Mouse (Mus musculus): Measurements from ENCODE around the gene Cidec.

DNA sequence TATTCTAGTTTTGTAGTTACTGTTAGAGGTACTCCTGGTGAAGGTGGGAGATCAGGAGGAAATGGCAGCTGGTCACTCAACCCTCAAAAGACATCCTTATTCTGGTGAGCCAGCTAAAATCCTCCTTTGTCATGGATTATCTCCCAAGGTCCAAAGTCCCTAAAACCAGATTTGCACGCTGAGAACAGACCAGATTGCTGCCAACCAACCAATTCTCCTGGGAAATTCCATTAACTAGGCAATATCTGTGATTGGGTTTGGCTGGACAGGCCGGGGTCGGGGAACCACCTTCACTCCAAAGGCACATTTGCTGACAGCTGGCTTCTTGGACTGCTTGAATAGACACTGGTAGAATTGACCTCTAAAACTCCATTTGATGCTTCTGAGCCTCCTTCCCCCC is 44.8 kb downstream of the Cidec start:
- TF ChIP-seq POLR2A (IDR thresholded peaks at IDR 0.05; ENCODE audit: extremely low read depth, insufficient read depth, low read length) (no peak), CTCF (IDR thresholded peaks at IDR 0.05; ENCODE audit: extremely low read depth, insufficient read depth, low read length) (no peak)
